Mouse (Mus musculus): ENCODE data around the gene Edar.

DNA sequence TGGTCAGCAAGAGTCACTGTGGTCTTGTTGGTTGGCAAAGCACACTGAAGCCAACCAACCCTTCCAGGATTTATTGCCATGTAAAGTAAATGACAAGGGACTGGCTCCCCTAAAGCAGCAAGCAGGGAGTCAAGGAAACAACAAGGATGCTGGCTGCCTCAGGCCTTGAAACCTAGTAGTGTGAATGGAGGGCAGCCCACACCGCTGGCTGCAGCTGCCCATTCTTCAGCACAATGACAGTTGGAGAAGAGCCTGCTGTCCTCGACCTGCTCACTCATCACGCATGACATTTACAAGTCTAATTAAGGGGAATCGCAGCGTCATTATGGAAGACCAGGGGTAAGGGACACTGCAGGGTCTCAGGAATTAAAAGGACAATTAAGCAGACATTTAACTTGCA lies 74.5 kb downstream of the Edar start:
- TF ChIP-seq CTCF (IDR thresholded peaks at IDR 0.05; ENCODE audit: extremely low read depth, insufficient read length, insufficient replicate concordance, low read depth, low read length) (no peak), POLR2A (IDR thresholded peaks at IDR 0.05; ENCODE audit: low read depth, low read length) (no peak)

Measured in small intestine, adult 2 months (tissue).